Comparison of ENCODE assay signal across 8 mouse cellular contexts in genomic region chr11:5520412-5521265, GRCm38 (mm10). TPM values are rescaled to one million over a fixed set of nuclear protein-coding genes. Genes with fewer than 3 reads are reported as not detected.
DNase-seq lines count a peak whose midpoint lies in the region; ATAC-seq and TF ChIP-seq lines count a peak whose summit lies in the region.

Xbp1 (plus strand) TSS chr11:5520659.

- peak within 1 kb of the TSS; percentile 5; the same call in 1 of the 2 replicates for H3K27ac ChIP-seq in ES-Bruce4 (ENCODE audit: insufficient read depth, low read length)
- H3K27ac ChIP-seq in forebrain, embryonic 14.5 days (ENCODE audit: low read depth, low read length) = peak within 1 kb of the TSS; percentile 90

- peak; percentile 96 for DNase-seq in forebrain, embryonic 14.5 days (ENCODE audit: low spot score)
- peak; percentile 98 for DNase-seq in heart, postnatal 14 days
- DNase-seq in layer of hippocampus, adult 18-20 months (ENCODE audit: low spot score in 2 of 2) = peak; percentile 97 to 99
- DNase-seq in lung, adult 2 months = peak; percentile 99
- DNase-seq in thymus, adult 18-20 months = peak; percentile 92 to 94

- no peaks in the 10 kb centered on the region for H3K9me3 ChIP-seq in ES-Bruce4 (replicated peaks; ENCODE audit: control insufficient read depth, insufficient read depth, low read length, poor library complexity, severe bottlenecking)
- no peaks in the 10 kb centered on the region for H3K9me3 ChIP-seq in forebrain, embryonic 14.5 days (replicated peaks; ENCODE audit: control insufficient read depth, low read length)

- H3K4me2 ChIP-seq in forebrain, embryonic 14.5 days (ENCODE audit: low read length) = peak within 1 kb of the TSS; percentile 78

- peak within 1 kb of the TSS; percentile 96 for H3K4me3 ChIP-seq in ES-Bruce4 (ENCODE audit: low read depth, low read length)
- peak within 1 kb of the TSS; percentile 99 for H3K4me3 ChIP-seq in forebrain, embryonic 14.5 days (ENCODE audit: low read depth, low read length)
- peak within 1 kb of the TSS; percentile 100 for H3K4me3 ChIP-seq in lung, adult 2 months (replicated peaks; ENCODE audit: extremely low read depth, low read depth, low read length)

- H3K9ac ChIP-seq in ES-Bruce4 (ENCODE audit: low read depth, poor library complexity, severe bottlenecking) = peak within 1 kb of the TSS; percentile 95
- H3K9ac ChIP-seq in forebrain, embryonic 14.5 days (ENCODE audit: low read length) = peak within 1 kb of the TSS; percentile 97

- TF ChIP-seq EP300 in ES-Bruce4 (IDR thresholded peaks at IDR 0.05; ENCODE audit: insufficient read depth, low read depth, low read length) = no peak

- peaks cover 2% of the 10 kb centered on the region for H3K4me1 ChIP-seq in ES-Bruce4 (ENCODE audit: control insufficient read depth, insufficient read depth, low read length)
- peaks cover 5% of the 10 kb centered on the region for H3K4me1 ChIP-seq in forebrain, embryonic 14.5 days (ENCODE audit: control insufficient read depth, insufficient read depth, low read length)
- peaks cover 10% of the 10 kb centered on the region for H3K4me1 ChIP-seq in lung, adult 2 months (ENCODE audit: control insufficient read depth, insufficient read depth, low read length)

- H3K36me3 ChIP-seq in ES-Bruce4 (ENCODE audit: control insufficient read depth, insufficient read depth, low read length, poor library complexity, severe bottlenecking) = peaks cover 34% of the 10 kb centered on the region
- peaks cover 34% of the 10 kb centered on the region for H3K36me3 ChIP-seq in forebrain, embryonic 14.5 days (ENCODE audit: control insufficient read depth, insufficient read depth, low read length)

- TF ChIP-seq CTCF in ES-Bruce4 (IDR thresholded peaks at IDR 0.05; ENCODE audit: low read depth, low read length) = no peak
- no peak for TF ChIP-seq CTCF in lung, adult 2 months (IDR thresholded peaks at IDR 0.05; ENCODE audit: insufficient read depth, low read length)

- no peak for TF ChIP-seq POLR2A in ES-Bruce4 (IDR thresholded peaks at IDR 0.05; ENCODE audit: insufficient read depth, low read length)
- peak; percentile 95 for TF ChIP-seq POLR2A in lung, adult 2 months (IDR thresholded peaks at IDR 0.05; ENCODE audit: borderline replicate concordance, extremely low read depth, low read depth, low read length)

- ATAC-seq in cerebellum, adult (ENCODE audit: insufficient number of reproducible peaks, low FRiP score, low TSS enrichment) = peak; percentile 98
- peak; percentile 99 for ATAC-seq in forebrain, embryonic 14.5 days
- ATAC-seq in neutrophil, adult 5-6 weeks (ENCODE audit: extremely low read depth, insufficient number of reproducible peaks, low FRiP score, poor library complexity, severe bottlenecking) = peak; percentile 96

- under 1% methylated on average over 72 of the region's 72 CpGs for WGBS in forebrain, embryonic 14.5 days
- WGBS in lung, adult 2 months = under 1% methylated on average over 72 of the region's 72 CpGs

- intact Hi-C loops in heart, postnatal 14 days (cut with DNase I) = loop anchor here (10.0 kb wide), 1 partner anchor 364 kb away; no protein-coding TSS in a partner anchor

- no peaks in the 10 kb centered on the region for H3K27me3 ChIP-seq in ES-Bruce4 (ENCODE audit: control insufficient read depth, insufficient read depth, low read length, poor library complexity, severe bottlenecking)
- no peaks in the 10 kb centered on the region for H3K27me3 ChIP-seq in forebrain, embryonic 14.5 days (replicated peaks; ENCODE audit: control insufficient read depth, insufficient read depth, low read length)

RNA-seq across cellular contexts. Expression of gene Xbp1, which starts in this region (rescaled TPM):
- 44.0 and 46.7 TPM in 2 replicates for polyA plus RNA-seq in ES-Bruce4 (2011; ENCODE audit: insufficient read depth, insufficient read length, low read depth, missing spikeins)
- polyA plus RNA-seq in forebrain, embryonic 14.5 days (2014; fragmentation: Nextera tagmentation; extraction: Ambion mirVana) = 124 and 145 TPM in 2 replicates
- total RNA-seq in heart, postnatal 14 days (2021) = 10 to 100 TPM; 50.8 to 65.3 TPM
- total RNA-seq in layer of hippocampus, adult 18-20 months (2021) = 100 to 1,000 TPM; 112 to 114 TPM
- polyA plus RNA-seq in lung, adult 2 months (2012; rRNA removed) = 123 and 131 TPM in 2 replicates
- total RNA-seq in neutrophil, adult 5-6 weeks (2017) = 179 and 183 TPM in 2 replicates

Comparison
In these comparisons a context has a peak if more than half of its experiments do, and no peak if none do; other contexts are left out.
1. Peak in every context shown above with its lines: DNase-seq, ATAC-seq, H3K4me3 ChIP-seq and H3K27ac ChIP-seq.